Mouse (Mus musculus): ENCODE results near the gene Slc35b2. TPM values are rescaled to one million over a fixed set of nuclear protein-coding genes. Genes with fewer than 3 reads are reported as not detected.

Gene Slc35b2
- polyA plus RNA-seq, 1 experiment from 2014 or later = 115 TPM

DNA sequence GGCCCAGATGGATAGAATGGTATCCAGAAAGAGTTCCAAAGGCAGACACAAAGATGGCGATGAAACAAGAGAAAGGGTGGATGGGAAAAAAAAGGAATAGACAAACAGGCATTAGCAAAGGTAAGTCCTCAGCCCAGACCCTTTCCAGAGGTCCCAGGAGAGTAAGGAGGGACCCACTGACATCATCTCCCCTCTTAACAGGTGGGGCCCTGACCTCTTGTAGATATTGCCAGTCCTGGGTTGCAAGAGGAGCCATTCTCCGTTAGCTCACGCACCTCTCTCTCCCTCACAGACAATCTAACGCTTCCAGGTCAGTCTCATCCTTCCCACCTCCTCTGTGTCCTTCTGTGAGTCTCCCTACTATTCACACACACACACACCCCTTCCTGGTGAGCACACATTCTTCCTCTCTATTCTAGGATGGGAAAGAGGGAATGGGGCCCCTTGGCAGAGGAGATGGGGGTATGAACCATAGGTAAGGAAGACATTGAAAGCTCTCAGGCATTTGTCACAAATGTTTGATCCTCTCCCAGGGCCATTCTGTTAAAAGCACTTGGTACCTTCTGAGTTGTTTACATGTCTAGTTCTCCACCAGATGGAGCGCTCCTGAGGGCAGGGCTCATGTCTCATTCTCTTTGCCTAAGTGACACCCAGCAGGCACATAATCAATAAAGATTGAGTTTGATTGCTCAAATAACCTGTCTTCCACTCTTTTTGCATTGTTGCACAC lies 16.0 kb upstream of the Slc35b2 start:
- H3K4me1 ChIP-seq = peaks cover 34% of the 10 kb centered on the region
- no peak overlapping the region for H3K4me3 ChIP-seq (replicated peaks)
- H3K9me3 ChIP-seq = no peaks in the 10 kb centered on the region
- no peak for ATAC-seq (ENCODE audit: insufficient read depth, low FRiP score, low read depth)
- H3K36me3 ChIP-seq = no peaks in the 10 kb centered on the region
- no peak overlapping the region for H3K9ac ChIP-seq
- no peak overlapping the region for H3K27ac ChIP-seq
- H3K27me3 ChIP-seq (replicated peaks) = peaks cover 57% of the 10 kb centered on the region
- H3K4me2 ChIP-seq = no peak overlapping the region
- WGBS = 79% methylated on average over 5 of the region's 5 CpGs

DNA sequence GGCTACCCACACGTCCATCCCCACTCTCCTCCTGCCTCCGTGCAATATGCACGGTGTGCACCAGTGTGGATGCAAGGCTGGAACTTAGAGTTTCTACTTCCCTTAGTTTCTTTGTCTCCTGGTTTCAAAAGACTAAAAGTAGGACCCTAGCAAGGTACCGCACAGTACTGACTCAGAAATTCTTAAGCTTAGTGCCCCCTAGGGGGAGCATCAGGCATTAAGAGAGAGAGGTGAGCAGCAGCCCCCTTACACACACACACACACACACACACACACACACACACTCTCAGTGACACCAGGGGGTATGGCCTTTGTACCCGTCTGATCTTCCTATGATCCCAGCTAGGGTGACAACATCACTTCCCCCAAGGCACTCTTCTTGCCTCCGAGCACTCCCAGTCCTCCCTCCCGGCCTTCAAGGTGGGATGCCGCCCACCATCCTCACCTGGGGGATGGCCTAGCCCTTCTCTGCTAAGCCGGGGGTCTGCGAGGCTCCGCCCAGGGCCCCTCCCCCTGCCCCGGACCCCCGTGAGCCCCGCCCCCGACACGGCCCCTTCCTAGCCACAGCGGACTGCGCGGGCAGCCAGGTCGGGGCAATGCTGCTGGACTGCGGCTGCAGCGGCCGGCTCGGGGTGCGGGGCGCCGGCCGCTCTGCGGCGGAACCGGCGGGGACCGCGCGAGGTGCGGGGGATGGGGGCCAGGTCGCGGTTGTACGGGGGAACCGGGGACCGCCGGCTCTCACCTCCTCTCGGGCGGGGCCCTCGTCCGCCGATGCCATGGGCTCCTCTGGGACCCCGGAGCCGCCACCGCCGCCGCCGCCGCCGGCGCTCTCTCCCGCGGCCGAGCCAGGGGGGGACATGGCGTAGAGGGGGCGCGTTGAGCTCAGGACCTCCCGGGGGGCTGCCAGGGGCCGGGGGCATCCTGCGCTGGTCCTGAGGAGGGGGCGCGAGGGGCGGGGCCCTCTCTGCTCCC lies 14.8 kb upstream of the Slc35b2 start:
- peaks cover 33% of the 10 kb centered on the region for H3K4me1 ChIP-seq
- 4% methylated on average over 54 of the region's 68 CpGs for WGBS
- H3K36me3 ChIP-seq = no peaks in the 10 kb centered on the region
- no peaks in the 10 kb centered on the region for H3K9me3 ChIP-seq
- ATAC-seq (ENCODE audit: insufficient read depth, low FRiP score, low read depth) = no peak
- no peak overlapping the region for H3K27ac ChIP-seq
- peak overlapping the region; percentile 94 for H3K4me2 ChIP-seq
- H3K4me3 ChIP-seq (replicated peaks) = peak overlapping the region; percentile 66
- H3K27me3 ChIP-seq (replicated peaks) = peaks cover 48% of the 10 kb centered on the region
- peak overlapping the region; percentile 55 for H3K9ac ChIP-seq

DNA sequence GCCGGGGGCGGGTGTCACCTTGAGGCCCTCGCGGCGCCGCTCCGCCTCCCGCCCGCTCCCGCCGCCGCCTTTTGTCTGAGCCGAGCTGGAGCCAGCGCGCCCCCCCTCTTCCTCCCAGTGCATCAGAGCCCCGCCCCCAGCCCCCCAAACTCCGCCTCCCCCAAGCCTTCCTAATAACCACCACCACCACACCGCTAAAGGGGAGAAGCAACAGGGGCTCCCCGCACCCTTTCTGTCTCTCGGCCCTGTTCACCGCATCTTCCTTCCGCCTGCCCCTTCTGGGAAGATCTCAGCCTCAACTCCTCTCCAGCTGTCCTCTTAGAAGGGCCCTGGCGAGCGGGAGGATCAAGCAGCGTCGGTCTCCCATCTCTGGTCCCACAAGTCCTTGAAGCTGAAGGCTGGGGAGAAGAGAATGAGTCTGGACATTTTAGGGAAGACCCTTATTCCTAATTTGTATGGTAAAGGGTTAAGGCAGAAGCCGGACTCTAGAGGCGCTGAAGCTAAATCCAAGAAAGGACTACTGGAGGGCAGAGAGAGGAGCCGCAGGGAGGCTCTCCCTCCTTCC lies 14.0 kb upstream of the Slc35b2 start, which contains the start of gene Tmem151b:
Tmem151b (minus strand) TSS at position 61 of the 565 bp plus-strand sequence.
- under 1% methylated on average over 24 of the region's 29 CpGs for whole genome bisulfite sequencing
- no peak for ATAC-seq (ENCODE audit: insufficient read depth, low FRiP score, low read depth)

DNA sequence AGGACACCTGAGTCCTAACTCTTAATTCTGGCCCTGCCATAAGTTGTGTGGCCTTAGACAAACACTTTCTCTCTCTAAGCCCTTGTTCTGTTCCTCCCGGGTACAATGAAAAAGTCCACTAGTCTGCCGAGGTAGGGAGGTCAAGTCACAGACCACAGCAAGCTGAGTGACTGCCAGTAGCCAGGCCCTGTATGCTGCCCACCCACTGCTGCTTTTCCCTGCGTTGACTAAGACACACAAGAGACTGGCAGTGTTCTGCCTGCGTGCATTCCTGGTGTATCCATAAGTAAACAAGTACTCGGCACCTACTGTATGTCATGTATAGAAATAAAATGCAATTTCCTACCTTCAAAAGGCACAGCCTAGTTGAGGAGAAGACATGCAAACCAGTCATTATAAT lies 13.4 kb upstream of the Slc35b2 start:
- ATAC-seq (ENCODE audit: insufficient read depth, low FRiP score, low read depth) = no peak
- Histone ChIP-seq H3K9ac (no peak overlapping the region), H3K27ac (no peak overlapping the region), H3K36me3 (no peaks in the 10 kb centered on the region), H3K27me3 (replicated peaks) (peaks cover 34% of the 10 kb centered on the region), H3K4me3 (replicated peaks) (0 out of 2 replicates have a peak overlapping the region, but pooled peaks have one; percentile 66), H3K4me1 (peaks cover 21% of the 10 kb centered on the region), H3K4me2 (peak overlapping the region; percentile 94), H3K9me3 (no peaks in the 10 kb centered on the region)
- WGBS = 21% methylated on average over 5 of the region's 5 CpGs

More for the DNA sequence above, 14.0 kb upstream of the Slc35b2 start, which contains the start of gene Tmem151b:
- Histone ChIP-seq H3K4me3 (replicated peaks) (peak within 1 kb of the TSS; percentile 66), H3K36me3 (no peaks in the 10 kb centered on the region), H3K4me1 (peaks cover 27% of the 10 kb centered on the region), H3K27ac (no peak within 1 kb of the TSS), H3K4me2 (peak within 1 kb of the TSS; percentile 94), H3K9me3 (no peaks in the 10 kb centered on the region), H3K9ac (peak within 1 kb of the TSS; percentile 55), H3K27me3 (replicated peaks) (peaks cover 40% of the 10 kb centered on the region)

DNA sequence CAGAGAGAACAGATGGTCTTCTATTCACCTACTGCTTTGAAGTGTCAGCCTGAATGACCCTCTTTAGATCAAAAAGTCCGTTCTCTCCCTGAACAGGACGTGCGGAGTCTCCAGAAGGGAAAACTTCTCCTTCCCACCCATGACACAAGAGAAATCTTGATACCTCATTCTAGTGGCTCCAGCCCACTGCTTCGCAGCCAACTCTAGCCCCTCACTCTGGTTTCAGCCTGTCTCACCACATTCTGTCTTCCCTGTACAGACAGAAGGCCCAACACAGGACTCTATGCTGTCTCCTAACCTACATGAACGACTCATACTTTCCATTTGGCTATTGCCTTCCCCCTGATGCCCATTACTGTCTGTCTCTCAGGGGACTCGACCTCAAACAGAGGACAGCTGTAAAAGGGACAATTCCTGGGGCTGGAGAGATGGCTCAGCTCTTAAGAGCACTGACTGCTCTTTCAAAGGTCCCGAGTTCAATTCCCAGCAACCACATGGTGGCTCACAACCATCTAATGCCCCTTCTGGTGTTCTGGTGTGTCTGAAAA lies 12.4 kb upstream of the Slc35b2 start:
- Histone ChIP-seq H3K9me3 (no peaks in the 10 kb centered on the region), H3K27ac (no peak overlapping the region), H3K4me1 (peaks cover 23% of the 10 kb centered on the region), H3K9ac (no peak overlapping the region), H3K27me3 (replicated peaks) (peaks cover 24% of the 10 kb centered on the region), H3K4me3 (replicated peaks) (no peak overlapping the region), H3K4me2 (no peak overlapping the region), H3K36me3 (no peaks in the 10 kb centered on the region)
- no peak for ATAC-seq (ENCODE audit: insufficient read depth, low FRiP score, low read depth)
- 62% methylated on average over 7 of the region's 7 CpGs for WGBS

DNA sequence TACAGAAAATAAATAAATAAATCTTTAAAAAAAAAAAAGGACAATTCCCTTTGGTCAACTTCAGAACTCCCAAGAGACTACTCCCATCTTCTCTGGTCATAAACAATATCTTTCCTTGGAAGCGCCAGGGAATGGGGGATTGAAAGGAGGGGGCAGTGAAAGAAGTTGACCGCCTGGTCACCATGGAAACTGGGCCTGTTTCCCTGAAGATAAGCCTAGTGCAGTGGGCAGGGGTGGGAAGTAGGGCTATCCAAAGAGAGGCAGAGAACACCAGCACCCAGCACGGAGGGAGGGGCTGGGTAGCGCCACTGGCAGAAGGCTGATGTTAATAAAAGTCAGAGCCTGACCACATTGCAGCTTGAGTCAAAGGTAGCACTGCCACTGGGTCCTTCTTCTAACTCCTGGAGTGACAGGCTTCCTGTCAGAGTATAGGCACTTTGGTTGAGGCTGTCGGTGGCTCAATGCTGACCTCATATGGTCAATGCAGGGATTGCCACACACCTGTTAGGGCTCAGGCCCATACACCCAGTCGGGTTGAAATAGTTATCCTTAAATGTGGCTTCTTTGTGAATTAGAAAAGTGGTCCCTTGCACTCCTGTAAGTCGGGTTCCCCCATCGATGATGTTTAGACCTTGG lies 11.7 kb upstream of the Slc35b2 start:
- no peak for ATAC-seq (ENCODE audit: insufficient read depth, low FRiP score, low read depth)

DNA sequence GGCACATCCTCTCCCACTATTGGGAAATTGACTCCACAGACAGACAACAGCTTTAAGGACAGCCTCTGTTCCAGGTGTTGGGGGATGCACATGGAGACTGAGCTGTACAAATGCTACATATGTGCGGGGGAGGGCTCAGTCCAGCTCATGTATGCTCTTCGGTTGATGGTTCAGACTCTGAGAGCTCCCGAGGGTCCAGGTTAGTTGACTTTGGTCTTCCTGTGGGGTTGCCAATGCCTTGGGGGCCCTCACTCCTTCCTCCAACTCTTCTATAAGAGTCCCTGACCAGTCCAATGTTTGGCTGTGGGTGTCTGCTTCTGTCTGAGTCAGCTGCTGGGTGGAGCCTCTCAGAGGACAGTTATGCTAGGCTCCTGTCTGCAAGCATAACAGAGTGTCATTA lies 10.6 kb upstream of the Slc35b2 start:
- WGBS = 83% methylated on average over 3 of the region's 3 CpGs
- ATAC-seq (ENCODE audit: insufficient read depth, low FRiP score, low read depth) = no peak

More for the DNA sequence above, 11.7 kb upstream of the Slc35b2 start:
- peaks cover 22% of the 10 kb centered on the region for H3K27me3 ChIP-seq (replicated peaks)
- H3K9me3 ChIP-seq = no peaks in the 10 kb centered on the region
- H3K36me3 ChIP-seq = no peaks in the 10 kb centered on the region
- H3K9ac ChIP-seq = no peak overlapping the region
- H3K4me1 ChIP-seq = peaks cover 26% of the 10 kb centered on the region
- H3K4me3 ChIP-seq (replicated peaks) = no peak overlapping the region
- H3K4me2 ChIP-seq = no peak overlapping the region
- no peak overlapping the region for H3K27ac ChIP-seq
- 4% methylated on average over 8 of the region's 8 CpGs for WGBS

DNA sequence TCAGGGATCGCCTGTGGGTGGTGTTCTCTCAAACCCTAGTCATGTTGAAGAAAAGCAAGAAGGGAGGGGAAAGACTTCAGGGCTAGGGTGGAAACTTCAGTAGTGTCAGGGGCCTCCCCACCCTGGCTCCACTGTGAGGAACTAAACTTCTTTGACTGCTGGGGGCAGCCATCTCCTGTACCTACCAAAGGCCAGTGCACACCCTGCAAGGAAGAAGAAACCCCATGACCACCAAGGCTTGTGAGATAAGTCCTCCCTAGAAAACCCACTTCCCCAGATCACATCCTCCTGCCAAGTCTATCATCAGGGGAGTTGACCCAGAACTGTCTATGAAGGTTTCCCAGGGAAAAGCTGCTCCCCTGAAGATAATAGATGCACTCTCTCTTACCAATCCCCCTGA lies 9.3 kb upstream of the Slc35b2 start:
- H3K9me3 ChIP-seq = no peaks in the 10 kb centered on the region
- ATAC-seq (ENCODE audit: insufficient read depth, low FRiP score, low read depth) = no peak
- no peak overlapping the region for H3K4me3 ChIP-seq (replicated peaks)
- no peak overlapping the region for H3K4me2 ChIP-seq
- H3K27ac ChIP-seq = no peak overlapping the region
- H3K4me1 ChIP-seq = peaks cover 20% of the 10 kb centered on the region
- WGBS = 60% methylated on average over 1 of the region's 1 CpGs
- peaks cover 7% of the 10 kb centered on the region for H3K27me3 ChIP-seq (replicated peaks)
- 0 out of 2 replicates have a peak overlapping the region, but pooled peaks have one; percentile 1 for H3K9ac ChIP-seq
- no peaks in the 10 kb centered on the region for H3K36me3 ChIP-seq

More for the DNA sequence above, 10.6 kb upstream of the Slc35b2 start:
- Histone ChIP-seq H3K36me3 (no peaks in the 10 kb centered on the region), H3K9me3 (no peaks in the 10 kb centered on the region), H3K4me1 (peaks cover 26% of the 10 kb centered on the region), H3K4me3 (replicated peaks) (no peak overlapping the region), H3K4me2 (no peak overlapping the region), H3K9ac (no peak overlapping the region), H3K27ac (no peak overlapping the region), H3K27me3 (replicated peaks) (peaks cover 15% of the 10 kb centered on the region)

DNA sequence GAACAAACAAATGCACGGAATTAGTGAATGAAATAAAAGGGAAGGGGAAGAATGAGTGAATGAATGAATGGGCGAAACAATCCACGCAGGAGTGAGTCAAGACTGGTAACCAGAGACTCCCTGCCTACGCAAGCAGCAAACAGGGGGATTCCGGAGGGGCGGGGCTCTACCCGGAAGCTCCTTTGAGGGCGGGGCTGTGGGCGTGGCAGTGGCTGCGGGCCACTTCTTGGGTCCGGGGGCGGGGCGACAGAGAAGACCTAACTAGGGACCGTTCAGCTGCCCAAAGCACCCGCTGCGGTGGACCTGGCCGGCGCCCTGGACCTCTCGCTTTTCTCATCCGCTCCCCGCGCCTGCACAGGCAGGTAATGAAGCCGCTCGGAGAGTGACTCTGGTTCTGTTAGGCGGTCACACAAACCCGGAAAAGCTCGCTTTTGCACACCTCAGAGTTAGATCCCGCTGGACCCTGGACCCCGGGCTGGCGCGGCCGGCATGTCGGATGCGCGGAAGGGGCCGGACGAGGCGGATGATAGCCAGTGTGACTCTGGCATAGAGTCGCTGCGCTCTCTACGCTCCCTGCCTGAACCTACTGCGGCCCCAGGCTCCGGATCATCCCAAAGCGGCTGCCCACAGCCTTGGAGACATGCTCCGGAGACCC lies 8.1 kb upstream of the Slc35b2 start, which contains the start of gene Nfkbie:
Nfkbie (plus strand) TSS at position 252 of the 655 bp plus-strand sequence.
- ATAC-seq (ENCODE audit: insufficient read depth, low FRiP score, low read depth) = peak; percentile 81
- Histone ChIP-seq H3K9me3 (no peaks in the 10 kb centered on the region), H3K27me3 (replicated peaks) (peaks cover 10% of the 10 kb centered on the region), H3K27ac (no peak within 1 kb of the TSS), H3K9ac (peak within 1 kb of the TSS; percentile 10; the same call in 1 of the 2 replicates), H3K36me3 (no peaks in the 10 kb centered on the region), H3K4me2 (peak within 1 kb of the TSS; percentile 95), H3K4me1 (peaks cover 10% of the 10 kb centered on the region), H3K4me3 (replicated peaks) (peak within 1 kb of the TSS; percentile 57)
- under 1% methylated on average over 45 of the region's 45 CpGs for WGBS

DNA sequence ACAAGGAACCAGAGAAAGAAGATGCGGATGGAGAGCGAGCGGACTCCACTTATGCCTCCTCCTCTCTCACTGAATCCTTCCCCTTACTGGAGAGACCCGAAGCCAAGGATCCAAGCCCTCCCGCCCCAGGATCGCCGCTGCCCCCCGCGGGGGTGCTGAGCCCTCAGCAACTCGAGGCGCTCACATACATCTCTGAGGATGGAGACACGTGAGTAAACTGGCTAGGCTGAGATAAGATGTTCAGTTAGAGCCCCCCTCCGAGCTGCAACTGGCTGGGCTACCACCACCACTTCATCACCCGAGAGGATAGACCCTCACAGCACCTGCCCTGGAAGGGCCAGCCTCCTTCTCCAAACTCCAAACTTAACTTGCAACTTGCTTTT lies 7.6 kb upstream of the Slc35b2 start:
- H3K4me1 ChIP-seq = peaks cover 10% of the 10 kb centered on the region; the same call in 1 of the 2 replicates
- no peak overlapping the region for H3K27ac ChIP-seq
- H3K9me3 ChIP-seq = no peaks in the 10 kb centered on the region
- peaks cover 10% of the 10 kb centered on the region for H3K27me3 ChIP-seq (replicated peaks)
- no peak for ATAC-seq (ENCODE audit: insufficient read depth, low FRiP score, low read depth)
- H3K4me2 ChIP-seq = peak overlapping the region; percentile 95
- H3K9ac ChIP-seq = peak overlapping the region; percentile 10; the same call in 1 of the 2 replicates
- no peaks in the 10 kb centered on the region for H3K36me3 ChIP-seq
- 1% methylated on average over 14 of the region's 14 CpGs for WGBS
- peak overlapping the region; percentile 57 for H3K4me3 ChIP-seq (replicated peaks)
